Mouse (Mus musculus) right cerebral cortex, postnatal 14 days (tissue): ENCODE measurements around the gene Zfp354a.
"Not testable (repeated sequence)": the region's sequence is repeated elsewhere in the genome, so short reads cannot be mapped to it uniquely, and the experiment has no call there.

Source experiments
- DNase-seq: peaks from one replicate; pipeline ENCODE4 v3.0.0; 2022

The Zfp354a gene

DNA sequence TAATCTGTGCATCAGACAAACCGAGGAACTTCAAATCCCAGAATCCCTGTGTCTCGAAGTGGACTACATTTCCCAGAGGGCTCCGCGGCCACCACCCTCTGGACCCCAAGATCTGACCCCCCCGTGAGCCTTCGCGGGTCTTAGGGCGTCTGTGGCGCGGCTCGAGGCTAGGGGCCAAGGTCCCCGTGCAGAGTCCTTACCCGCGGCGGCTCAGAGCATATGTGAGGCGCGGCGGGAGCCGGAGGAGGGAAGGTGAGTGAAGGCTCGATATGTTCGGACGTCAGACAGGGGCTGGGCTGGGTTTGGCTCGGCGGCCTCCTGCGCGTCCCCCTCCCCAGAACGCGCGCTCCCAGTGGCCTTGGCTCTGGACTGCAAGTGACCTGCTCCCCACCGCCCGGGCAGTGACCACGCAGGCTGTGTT is at the start of gene Zfp354a:
TSS of gene Zfp354a (plus strand) at position 107 of the 421 bp plus-strand sequence.
- DNase-seq, result peak; percentile 80

GRCm38 (mm10) chr11:51011821-51012220 is 47.2 kb upstream of the Zfp354a start:
- no peak for DNase-seq

DNA sequence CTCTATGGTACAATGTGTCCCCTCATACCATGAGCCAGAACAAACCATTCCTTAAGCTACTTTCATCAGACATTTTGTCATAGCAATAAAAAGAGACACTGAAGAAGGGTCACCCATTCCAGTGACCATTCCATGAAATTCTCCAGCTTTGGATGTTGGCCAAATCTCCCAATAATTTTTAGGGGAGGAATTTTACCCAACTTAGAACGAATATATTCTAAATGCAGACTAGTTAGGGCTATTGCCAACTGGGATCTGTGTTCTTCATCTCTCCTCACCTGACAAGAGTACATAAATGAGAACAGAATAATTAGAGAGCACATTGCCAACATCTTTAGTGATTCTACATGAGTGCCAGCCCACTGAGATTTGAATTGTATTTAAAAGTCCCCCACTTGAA is 45.1 kb upstream of the Zfp354a start, which contains the start of gene Olfr54:
TSS of gene Olfr54 (plus strand) at position 301 of the 400 bp plus-strand sequence.
- DNase-seq, result no peak

- no peak for DNase-seq
Measured at GRCm38 (mm10) chr11:51016341-51016740, 42.7 kb upstream of the Zfp354a start.

- not testable (repeated sequence) for DNase-seq
Measured at GRCm38 (mm10) chr11:51026811-51027210, 32.2 kb upstream of the Zfp354a start.

- not testable (repeated sequence) for DNase-seq
Measured at GRCm38 (mm10) chr11:51029381-51029780, 29.7 kb upstream of the Zfp354a start.

GRCm38 (mm10) chr11:51030225-51030624 is 28.8 kb upstream of the Zfp354a start:
- no peak for DNase-seq

GRCm38 (mm10) chr11:51032851-51033250 is 26.2 kb upstream of the Zfp354a start:
- DNase-seq, result no peak

DNA sequence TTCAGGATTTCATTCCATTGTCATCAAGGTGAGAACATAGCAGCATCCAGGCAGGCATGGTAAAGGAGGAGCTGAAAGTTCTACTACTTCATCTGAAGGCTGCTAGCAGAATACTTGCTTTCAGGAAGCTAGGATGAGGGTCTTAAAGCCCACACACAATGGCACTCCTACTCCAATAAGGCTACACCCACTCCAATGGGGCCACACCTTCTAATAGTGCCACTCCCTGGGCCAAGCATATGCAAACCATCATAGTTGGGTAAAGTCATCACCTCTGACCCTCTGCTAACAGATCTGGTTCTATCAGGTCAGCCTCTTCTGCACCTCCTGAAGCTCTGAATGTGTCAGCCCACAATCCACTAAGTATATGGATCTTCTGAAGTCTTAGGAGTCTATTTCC is 24.9 kb upstream of the Zfp354a start:
- not testable (repeated sequence) for DNase-seq

DNA sequence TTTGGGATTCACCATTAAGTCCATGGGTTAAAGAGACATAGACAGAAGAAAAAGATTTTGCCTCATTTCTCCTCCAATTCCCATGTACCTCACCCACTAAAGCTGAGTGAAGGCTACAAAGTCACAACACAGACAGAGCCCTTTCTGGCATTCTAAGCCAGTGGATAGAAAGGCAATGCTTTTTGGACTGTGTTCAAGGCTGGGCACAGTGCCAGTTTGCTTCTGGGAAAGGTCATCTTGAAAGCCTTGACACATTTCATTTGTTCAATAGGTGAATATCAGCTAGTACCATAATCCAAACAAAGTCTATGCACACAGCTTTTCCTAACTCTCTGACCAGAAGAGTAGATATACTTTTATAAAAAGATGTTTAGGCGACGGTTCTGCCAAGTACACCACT is 23.1 kb upstream of the Zfp354a start:
- no peak for DNase-seq

- DNase-seq, result not testable (repeated sequence)
Measured at GRCm38 (mm10) chr11:51044776-51045175, 14.3 kb upstream of the Zfp354a start.

- not testable (repeated sequence) for DNase-seq
Measured at GRCm38 (mm10) chr11:51047809-51048208, 11.2 kb upstream of the Zfp354a start, which contains the start of gene Olfr1375. Gene Olfr1375, plus strand, starts transcription at chr11:51048109.

DNA sequence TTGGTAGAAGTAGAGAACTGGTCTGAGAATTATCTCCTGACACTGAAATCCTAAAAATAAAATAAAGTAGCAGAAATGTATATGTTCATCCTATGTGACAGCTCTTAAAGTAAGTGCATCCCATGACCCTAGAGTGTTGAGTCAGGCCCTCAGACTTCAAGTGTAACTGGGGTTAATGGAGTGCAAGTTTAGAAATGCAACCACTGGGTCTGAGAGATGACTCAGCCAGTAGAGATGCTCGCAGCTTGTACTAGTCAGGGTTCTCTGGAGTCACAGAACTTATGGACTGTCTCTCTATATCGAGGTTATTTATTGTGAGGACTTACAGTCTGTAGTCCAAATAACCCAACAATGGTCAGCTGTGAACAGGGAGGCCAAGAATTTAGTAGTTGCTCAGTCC is 7.4 kb upstream of the Zfp354a start:
- no peak for DNase-seq

DNA sequence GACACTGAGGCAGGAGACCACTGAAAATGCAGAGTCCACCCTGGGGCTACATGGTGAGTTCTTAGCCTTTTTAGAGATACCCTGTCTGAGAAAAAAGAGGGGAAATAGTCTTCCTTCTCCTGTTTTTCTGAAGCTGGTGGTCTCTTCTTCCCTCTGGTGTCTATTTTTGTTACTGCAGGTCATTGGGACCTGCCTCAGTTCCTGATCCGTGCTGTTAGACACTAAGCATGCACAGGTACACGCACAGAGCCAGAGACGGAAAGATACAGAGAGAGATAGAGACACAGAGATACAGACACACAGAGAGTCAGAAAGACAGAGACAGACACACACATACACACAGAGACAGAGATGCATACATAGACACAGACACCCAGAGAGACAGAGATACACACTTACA is 5.8 kb upstream of the Zfp354a start:
- no peak for DNase-seq

DNA sequence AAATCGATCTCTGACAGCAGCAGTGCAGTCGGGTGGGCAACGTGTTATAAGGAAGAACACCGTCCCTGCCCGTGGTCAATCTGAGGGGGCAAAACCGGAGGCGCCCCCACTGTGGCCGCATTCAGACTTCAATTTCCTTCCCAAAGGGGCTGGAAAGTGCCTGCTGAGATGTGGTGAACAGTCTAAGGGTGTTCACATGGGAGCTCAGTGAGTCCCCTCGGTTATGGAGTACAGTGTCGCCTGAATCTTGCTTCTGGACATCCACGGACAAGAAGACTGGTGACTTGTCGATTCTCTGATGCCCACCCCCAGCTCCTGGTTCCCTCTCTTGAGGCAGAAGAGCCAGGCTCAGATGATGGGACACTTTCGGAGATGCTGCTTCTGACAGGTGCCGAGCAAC is 583 bp downstream of the Zfp354a start:
- no peak for DNase-seq

GRCm38 (mm10) chr11:51060981-51061380 is 1.9 kb downstream of the Zfp354a start:
- no peak for DNase-seq

DNA sequence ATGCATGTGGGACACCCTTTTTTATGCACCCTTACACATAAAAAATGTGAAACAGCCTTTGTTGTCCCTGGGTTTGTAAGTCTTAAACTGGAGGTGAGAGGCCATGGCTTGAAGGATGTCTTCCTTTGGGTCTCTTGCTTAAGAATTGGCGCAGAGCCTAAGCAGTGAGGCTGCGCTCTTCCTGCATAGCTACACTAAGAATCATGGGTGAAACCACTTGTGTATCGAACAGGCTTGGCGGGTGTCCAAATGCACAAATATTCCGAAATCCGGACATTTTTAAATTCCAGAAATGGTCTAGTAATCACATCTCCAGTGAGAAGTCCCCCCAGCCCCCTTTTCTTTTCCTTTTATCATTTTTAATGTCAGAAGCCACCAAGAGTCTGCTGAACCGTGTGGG is 4.2 kb downstream of the Zfp354a start:
- no peak for DNase-seq

- DNase-seq, result no peak
Measured at GRCm38 (mm10) chr11:51063841-51064240, 4.8 kb downstream of the Zfp354a start.

DNA sequence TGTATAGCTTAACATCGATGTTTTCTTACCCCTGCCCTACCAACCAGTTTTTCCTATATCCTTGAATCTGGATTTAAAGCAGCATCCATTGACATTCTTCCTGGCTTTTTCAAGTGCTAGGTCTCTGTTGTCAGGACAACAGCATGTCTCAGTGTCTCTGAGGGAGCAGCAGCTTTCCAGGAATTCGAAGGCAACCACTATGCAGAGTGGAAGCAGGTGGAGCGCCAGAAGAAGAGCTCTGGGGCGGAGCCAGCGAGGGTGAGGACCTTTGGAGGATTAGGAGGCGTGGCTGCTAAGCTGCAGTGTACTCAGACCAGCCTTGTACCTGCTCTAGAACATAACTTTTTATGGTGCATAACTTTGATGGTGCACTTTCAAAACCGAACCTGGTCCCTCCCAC is 25.5 kb downstream of the Zfp354a start:
- DNase-seq, result no peak

GRCm38 (mm10) chr11:51085269-51085668 is 26.2 kb downstream of the Zfp354a start:
- peak; percentile 26 for DNase-seq

- no peak for DNase-seq
Measured at GRCm38 (mm10) chr11:51107261-51107660, 48.2 kb downstream of the Zfp354a start.

GRCm38 (mm10) chr11:51110621-51111020 is 51.6 kb downstream of the Zfp354a start:
- no peak for DNase-seq
